Mouse (Mus musculus) telencephalon, adult 2 months (tissue): Measurements from ENCODE around the gene Leng9.

Experiments used
- DNase-seq: peaks from one replicate; pipeline ENCODE4 v3.0.0-alpha.2; 2011; ENCODE audit warnings: low read depth, low spot score

Gene Leng9

DNA sequence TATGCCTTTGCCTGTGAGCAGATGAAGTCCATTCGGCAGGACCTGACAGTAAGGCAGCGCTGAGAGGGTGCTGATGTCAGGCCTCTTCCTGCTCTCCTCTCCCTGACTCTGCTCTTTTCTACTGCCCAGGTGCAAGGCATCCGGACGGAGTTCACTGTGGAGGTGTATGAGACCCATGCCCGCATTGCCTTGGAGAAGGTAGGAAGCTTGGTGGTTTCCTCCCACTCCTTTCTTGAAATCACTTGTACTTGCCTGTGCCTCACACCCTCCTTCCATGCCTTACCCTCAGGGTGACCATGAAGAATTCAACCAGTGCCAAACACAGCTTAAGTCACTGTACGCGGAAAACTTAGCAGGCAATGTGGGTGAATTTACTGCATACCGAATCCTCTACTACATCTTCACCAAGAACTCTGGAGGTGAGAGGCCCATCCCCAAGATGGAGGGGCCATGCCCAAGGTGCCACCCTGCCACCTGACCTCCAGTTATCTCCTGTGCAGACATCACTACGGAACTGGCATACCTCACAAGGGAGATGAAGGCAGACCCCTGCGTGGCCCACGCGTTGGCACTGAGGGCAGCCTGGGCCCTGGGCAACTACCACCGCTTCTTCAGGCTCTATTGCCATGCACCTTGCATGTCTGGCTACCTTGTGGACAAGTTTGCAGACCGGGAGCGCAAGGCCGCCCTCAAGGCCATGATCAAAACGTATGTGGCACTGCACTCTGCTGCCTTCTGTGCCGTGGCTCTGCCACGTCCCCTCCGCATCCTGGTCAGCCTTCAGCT is 5.2 kb downstream of the Leng9 start:
- DNase-seq, result no peak

- no peak for DNase-seq
Observed at GRCm38 (mm10) chr7:4144046-4144445, 6.1 kb downstream of the Leng9 start.

DNA sequence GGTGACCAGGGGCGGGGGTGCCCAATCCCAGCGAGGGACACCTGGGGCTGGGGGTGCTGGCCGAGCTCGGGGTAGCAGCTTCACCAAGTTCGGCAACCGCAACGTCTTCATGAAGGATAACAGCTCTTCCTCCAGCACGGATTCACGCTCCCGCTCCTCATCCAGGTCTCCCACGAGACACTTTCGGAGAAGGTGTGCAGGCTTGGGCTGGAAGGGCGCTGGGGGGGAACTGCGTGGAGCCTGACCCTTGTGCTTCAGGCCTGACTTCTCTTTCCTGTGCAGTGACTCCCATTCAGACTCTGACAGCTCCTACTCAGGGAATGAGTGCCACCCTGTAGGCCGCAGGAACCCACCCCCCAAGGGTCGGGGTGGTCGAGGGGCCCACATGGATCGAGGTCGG is 6.7 kb downstream of the Leng9 start:
- no peak for DNase-seq

- DNase-seq, result no peak
Observed at GRCm38 (mm10) chr7:4142796-4143445, 7.3 kb downstream of the Leng9 start.

- DNase-seq, result no peak
Observed at GRCm38 (mm10) chr7:4141648-4142325, 8.4 kb downstream of the Leng9 start.

- no peak for DNase-seq
Observed at GRCm38 (mm10) chr7:4139391-4139790, 10.8 kb downstream of the Leng9 start.

GRCm38 (mm10) chr7:4138671-4139070 is 11.5 kb downstream of the Leng9 start:
- no peak for DNase-seq

- DNase-seq, result no peak
Observed at GRCm38 (mm10) chr7:4138181-4138580, 12.0 kb downstream of the Leng9 start.

GRCm38 (mm10) chr7:4137746-4138145 is 12.4 kb downstream of the Leng9 start:
- no peak for DNase-seq

- DNase-seq, result peak; percentile 99
Observed at GRCm38 (mm10) chr7:4136771-4137531, 13.2 kb downstream of the Leng9 start, which contains the start of gene Leng8. TSS of gene Leng8 (plus strand) at chr7:4137039.

DNA sequence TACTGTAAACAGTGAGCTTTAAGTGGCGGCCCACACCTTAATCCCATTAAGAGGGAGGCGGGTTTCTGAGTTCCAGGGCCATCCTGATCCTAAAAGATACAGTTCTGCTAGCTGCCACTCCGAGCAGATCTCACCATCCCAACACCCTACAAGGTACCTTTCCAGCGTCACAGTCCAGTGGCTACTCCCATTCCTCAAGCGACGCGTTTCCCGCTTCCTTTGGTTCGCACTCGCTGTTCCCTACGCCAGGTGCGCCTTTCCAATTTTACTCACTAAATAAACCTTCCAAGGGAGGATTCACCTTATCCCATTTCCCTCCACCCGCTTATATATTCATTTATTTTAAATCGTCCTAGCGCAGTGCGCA is 13.8 kb downstream of the Leng9 start:
- DNase-seq, result no peak

DNA sequence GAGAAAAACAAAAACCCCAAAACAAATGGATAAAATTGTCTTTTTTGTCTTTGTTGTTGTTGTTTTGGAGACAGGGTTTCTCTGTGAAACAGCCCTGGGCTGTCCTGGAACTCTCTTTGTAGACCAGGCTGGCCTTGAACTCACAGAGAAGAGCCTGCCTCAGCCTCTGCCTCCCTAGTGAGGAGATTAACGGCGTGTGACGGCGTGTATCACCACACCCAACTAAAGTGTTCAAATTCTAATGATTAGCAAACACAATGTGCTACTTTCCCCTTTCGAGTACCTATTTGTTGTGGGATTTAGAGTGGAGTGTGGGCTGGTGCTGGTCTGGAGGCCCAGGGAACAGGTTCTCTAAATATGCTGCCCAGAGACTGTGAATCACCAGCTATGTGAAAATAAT is 15.3 kb downstream of the Leng9 start:
- no peak for DNase-seq

DNA sequence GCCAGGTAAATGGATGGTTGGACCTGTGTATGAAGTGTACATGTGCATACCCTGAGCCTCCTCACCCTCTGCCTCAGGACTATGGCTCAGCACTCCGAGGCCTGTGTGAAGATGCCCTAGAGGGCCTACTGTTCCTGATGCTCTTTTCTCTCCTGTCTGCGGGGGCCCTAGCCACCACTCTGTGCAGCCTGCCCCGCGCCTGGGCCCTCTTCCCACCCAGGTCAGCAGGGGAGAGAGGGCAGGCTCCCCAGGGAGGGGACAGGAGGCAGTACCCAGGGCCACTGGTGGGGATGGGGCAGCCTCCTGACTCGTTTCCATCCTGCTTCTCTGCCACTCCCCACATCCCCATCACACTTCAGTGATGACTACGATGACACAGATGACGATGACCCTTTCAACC is 17.2 kb downstream of the Leng9 start:
- DNase-seq, result no peak

- DNase-seq, result no peak
Observed at GRCm38 (mm10) chr7:4132581-4132980, 17.6 kb downstream of the Leng9 start.

DNA sequence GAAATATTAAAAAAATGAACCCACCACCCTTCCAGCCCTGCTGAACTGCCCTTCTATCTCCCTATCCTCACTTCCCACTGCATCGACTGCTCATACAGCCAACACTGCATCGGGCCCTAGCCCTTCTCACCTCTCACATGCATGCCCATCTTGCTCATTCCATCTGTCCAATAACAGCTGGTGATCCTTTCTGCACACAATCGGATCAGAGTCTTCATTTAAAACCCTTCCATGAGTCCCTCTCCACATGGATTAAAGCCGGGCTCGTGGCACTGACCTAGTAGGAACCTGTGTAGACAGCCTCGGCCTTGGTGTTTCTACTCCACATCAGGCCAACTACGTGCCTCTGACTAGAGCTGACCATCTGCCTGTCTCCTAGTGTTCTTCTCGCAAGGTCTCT is 18.2 kb downstream of the Leng9 start:
- no peak for DNase-seq

DNA sequence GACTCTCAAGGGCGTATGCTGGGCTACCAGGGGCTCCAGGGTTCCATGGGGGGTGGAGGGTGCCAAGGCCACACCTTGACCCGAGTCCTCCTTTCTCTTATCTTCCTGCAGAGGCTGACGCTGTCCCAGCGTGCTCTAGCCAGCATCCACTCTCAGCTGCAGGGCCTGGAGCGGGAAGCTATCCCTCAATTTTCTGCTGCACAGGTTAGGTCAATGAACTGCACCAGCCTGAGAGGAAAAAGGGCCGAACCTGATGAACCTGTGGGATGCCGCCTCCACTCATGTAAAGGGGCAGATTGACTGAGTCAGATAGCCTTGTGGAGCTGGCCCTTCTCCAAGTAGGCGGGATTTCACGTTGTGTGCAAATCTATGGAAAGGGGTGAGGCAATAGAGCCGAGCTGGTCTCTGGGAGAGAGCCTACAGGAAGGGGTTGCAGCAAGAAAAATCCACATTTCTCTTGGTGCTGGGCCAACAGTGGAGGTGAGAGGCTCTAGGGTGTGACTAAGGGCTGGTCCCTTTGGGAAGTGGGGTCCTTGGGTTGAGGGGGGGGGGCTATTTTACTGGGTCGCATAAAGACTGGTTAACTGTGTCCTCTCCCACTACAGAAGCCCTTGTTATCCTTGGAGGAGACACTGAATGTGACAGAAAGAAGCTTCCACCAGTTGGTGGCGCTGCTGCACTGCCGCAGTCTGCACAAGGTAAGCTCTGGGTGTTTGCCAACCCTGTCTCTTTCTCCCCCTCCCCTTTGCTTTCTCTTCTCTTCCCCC is 19.3 kb downstream of the Leng9 start:
- DNase-seq, result no peak

- no peak for DNase-seq
Observed at GRCm38 (mm10) chr7:4128860-4129259, 21.3 kb downstream of the Leng9 start.

- no peak for DNase-seq
Observed at GRCm38 (mm10) chr7:4127894-4128293, 22.3 kb downstream of the Leng9 start.

- DNase-seq, result no peak
Observed at GRCm38 (mm10) chr7:4126992-4127785, 23.0 kb downstream of the Leng9 start.

DNA sequence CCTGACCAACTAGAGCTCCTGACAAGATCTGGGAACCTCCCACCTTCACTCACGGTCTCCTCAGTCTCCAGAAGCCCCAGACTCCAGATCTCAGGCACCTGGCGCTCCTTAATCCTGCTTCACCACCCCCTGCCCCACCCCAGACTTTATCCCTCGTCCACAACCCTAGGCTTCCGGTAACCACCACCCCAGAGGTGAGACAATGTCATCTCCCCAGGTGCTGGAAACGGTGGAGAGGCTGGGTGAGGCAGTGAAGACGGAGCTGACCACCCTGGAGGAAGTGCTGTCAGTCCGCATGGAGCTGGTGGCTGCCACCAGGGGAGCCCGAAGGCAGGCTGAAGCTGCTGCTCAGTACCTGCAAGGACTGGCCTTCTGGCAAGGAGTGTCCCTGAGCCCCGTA is 24.9 kb downstream of the Leng9 start:
- no peak for DNase-seq
